Mouse (Mus musculus) midbrain, postnatal 0 days (tissue): ENCODE data around the gene Spata32. TPM values are rescaled to one million over a fixed set of nuclear protein-coding genes. Genes with fewer than 3 reads are reported as not detected.
A peak's percentile ranks its signal among the peaks of the same experiment; 100 is the strongest.

ENCODE experiments used
- ATAC-seq: fragments of 200-750 bp; cut with Nextera tagmentation; 2 replicates; pipeline ENCODE4 v1.8.0; 2017; ENCODE audit warnings: moderate number of reproducible peaks, mild to moderate bottlenecking, moderate TSS enrichment, moderate library complexity; ENCODE audit not compliant: low FRiP score
- DNase-seq: peaks from one replicate; pipeline ENCODE4 v3.0.0-alpha.2; 2015; ENCODE audit warnings: low spot score
- H3K27ac ChIP-seq: fragments of 300-500 bp; sonication (generic); 2 replicates; pipeline ENCODE4 v1.5.1; 2014; ENCODE audit warnings: low read depth, mild to moderate bottlenecking, low read length, mixed read lengths
- H3K27me3 ChIP-seq: fragments of 300-500 bp; sonication (generic); 2 replicates; pipeline ENCODE4 v1.6.1; 2014; ENCODE audit warnings: low read length, control low read depth, mixed read lengths; ENCODE audit not compliant: insufficient read depth
- H3K36me3 ChIP-seq: fragments of 300-500 bp; sonication (generic); 2 replicates; pipeline ENCODE4 v1.6.1; 2014; ENCODE audit warnings: low read length, control low read depth, mixed read lengths; ENCODE audit not compliant: insufficient read depth
- H3K4me1 ChIP-seq: fragments of 300-500 bp; sonication (generic); 2 replicates; pipeline ENCODE4 v1.6.1; 2014; ENCODE audit warnings: mild to moderate bottlenecking, control low read depth, antibody characterized with exemption, low read length, mixed read lengths; ENCODE audit not compliant: insufficient read depth
- H3K4me2 ChIP-seq: fragments of 300-500 bp; sonication (generic); 2 replicates; pipeline ENCODE4 v1.6.1; 2014; ENCODE audit warnings: low read depth, mild to moderate bottlenecking, low read length, mixed read lengths; ENCODE audit not compliant: poor library complexity, severe bottlenecking
- H3K4me3 ChIP-seq: fragments of 300-500 bp; sonication (generic); 2 replicates; pipeline ENCODE4 v1.5.1; 2014; ENCODE audit warnings: low read depth, mild to moderate bottlenecking, low read length, moderate library complexity
- H3K9ac ChIP-seq: fragments of 300-500 bp; sonication (generic); replicated peaks from 2 replicates; pipeline ENCODE4 v1.6.1; 2014; ENCODE audit warnings: mild to moderate bottlenecking, low read length, moderate library complexity, mixed read lengths; ENCODE audit not compliant: poor library complexity, severe bottlenecking
- H3K9me3 ChIP-seq: fragments of 300-500 bp; sonication (generic); 2 replicates; pipeline ENCODE4 v1.6.1; 2016; ENCODE audit warnings: low read length, control low read depth
- CTCF ChIP-seq: IDR thresholded peaks from 2 replicates; pipeline ENCODE4 v1.5.1; 2016; ENCODE audit warnings: antibody characterized with exemption, mild to moderate bottlenecking
- WGBS: fragments of 180-500 bp; shearing (Covaris S2); extraction: QIAGEN DNeasy Blood & Tissue Kit; methylation state at CpG from one replicate; pipeline ENCODE4 v1.1.7; 2014; 5-methylcytosine and 5-hydroxymethylcytosine counted together
- polyA plus RNA-seq: library from polyadenylated mRNA; unstranded; fragments of >200 nt; fragmentation: Nextera tagmentation; extraction: Ambion mirVana; gene quantifications from 2 replicates; pipeline ENCODE4 v1.2.1, GENCODE M21; 2015
- total RNA-seq: library from RNA; depleted of rRNA; stranded (reverse); fragments of >200 nt; gene quantifications from 2 replicates; pipeline ENCODE4 v1.2.3, GENCODE M21; 2014

The Spata32 gene
- total and polyA plus RNA-seq, 2 experiments from 2014 or later = 1.2 to 1.4 TPM

DNA sequence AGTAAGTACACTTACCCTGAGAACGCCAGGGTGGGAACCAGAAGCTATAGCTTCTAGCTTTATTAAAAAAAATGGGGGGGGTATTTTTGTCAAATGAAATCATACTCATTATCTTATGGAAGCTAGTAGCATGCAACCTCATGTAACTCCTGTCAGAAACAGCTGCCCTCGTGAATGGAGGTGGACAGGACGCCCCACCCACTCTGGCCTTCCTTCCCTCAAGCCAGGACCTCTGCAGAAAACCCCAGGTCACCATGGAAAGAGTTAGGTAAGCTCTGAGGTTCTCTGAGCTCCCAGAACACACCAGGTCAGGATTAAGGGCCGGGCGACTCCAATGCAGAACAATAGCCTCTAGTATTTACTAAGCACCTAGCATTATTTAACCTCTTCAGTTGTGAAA lies 30.6 kb upstream of the Spata32 start:
- no peak overlapping the region for H3K4me3 ChIP-seq
- no peaks in the 10 kb centered on the region for H3K27me3 ChIP-seq
- TF ChIP-seq CTCF = no peak
- no peak overlapping the region for H3K9ac ChIP-seq
- 77% methylated on average over 5 of the region's 5 CpGs for WGBS
- ATAC-seq = no peak
- H3K4me2 ChIP-seq = no peak overlapping the region
- no peaks in the 10 kb centered on the region for H3K36me3 ChIP-seq
- no peak for DNase-seq
- no peaks in the 10 kb centered on the region for H3K9me3 ChIP-seq
- peaks cover 5% of the 10 kb centered on the region; the same call in 1 of the 2 replicates for H3K4me1 ChIP-seq
- H3K27ac ChIP-seq = no peak overlapping the region

DNA sequence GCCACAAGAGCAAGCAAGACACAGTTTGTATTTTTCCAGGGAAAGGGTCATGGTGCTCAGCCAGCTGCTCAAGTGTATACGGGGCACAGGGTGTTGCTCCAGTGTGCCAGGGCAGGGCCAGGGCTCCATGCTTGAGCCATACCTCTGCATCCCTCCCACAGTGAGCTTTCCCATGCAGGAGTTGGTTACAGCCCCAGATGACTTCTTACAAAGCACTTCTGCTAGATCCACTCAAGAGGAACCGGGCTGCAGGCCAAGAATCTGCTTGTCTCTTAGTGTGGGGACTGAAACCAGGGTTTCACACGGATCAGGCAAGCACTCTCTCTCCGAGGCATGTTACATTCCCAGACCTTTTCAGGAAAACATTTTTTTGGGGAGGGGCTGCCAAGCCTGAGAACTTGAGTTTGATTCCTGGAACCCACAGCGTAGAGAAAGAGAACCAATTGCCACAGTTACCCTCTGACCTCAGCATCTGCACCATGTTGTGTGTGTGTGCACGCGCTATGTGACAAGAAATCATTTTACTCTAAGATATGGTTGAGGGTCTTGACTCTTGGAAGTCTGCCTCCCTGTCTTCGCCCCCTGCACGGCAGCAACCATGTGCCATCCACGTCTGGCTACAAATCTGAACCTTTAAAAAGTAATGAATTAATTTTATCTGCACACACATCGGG lies 29.4 kb upstream of the Spata32 start:
- Histone ChIP-seq H3K36me3 (no peaks in the 10 kb centered on the region), H3K27me3 (no peaks in the 10 kb centered on the region), H3K4me2 (no peak overlapping the region), H3K9me3 (no peaks in the 10 kb centered on the region), H3K27ac (peak overlapping the region; percentile 32; the same call in 1 of the 2 replicates), H3K4me3 (no peak overlapping the region), H3K4me1 (peaks cover 5% of the 10 kb centered on the region; the same call in 1 of the 2 replicates), H3K9ac (no peak overlapping the region)
- no peak for TF ChIP-seq CTCF
- peak; percentile 92 for DNase-seq
- no peak for ATAC-seq
- 69% methylated on average over 11 of the region's 11 CpGs for WGBS

DNA sequence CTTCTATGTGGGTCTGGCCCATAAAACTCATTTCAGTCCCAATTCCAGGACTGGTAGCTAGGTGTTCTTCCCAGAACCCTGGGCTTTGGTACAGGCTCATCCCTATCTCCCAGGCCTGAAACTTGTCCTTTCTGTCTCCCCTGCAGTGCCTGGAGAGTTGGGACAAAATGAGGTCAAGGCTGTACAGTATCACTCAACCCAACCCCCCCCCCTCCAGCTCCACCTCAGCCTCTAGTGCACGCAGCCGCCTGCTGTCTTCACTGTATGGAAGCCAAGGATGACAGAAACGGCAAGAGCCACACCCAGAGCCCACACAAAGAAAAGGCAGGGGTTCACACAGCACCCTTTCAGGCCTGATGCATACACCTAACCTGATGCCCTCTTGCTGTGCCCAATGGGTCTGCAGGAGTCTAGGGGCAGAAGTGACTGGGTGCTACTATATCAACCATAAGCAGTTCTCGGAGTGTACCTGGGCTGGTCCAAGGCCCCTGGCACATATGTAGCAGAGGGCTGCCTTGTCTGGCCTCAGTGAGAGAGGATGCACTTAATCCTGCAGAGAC lies 28.6 kb upstream of the Spata32 start:
- peak overlapping the region; percentile 18; the same call in 1 of the 2 replicates for H3K27ac ChIP-seq
- WGBS = 77% methylated on average over 4 of the region's 4 CpGs

DNA sequence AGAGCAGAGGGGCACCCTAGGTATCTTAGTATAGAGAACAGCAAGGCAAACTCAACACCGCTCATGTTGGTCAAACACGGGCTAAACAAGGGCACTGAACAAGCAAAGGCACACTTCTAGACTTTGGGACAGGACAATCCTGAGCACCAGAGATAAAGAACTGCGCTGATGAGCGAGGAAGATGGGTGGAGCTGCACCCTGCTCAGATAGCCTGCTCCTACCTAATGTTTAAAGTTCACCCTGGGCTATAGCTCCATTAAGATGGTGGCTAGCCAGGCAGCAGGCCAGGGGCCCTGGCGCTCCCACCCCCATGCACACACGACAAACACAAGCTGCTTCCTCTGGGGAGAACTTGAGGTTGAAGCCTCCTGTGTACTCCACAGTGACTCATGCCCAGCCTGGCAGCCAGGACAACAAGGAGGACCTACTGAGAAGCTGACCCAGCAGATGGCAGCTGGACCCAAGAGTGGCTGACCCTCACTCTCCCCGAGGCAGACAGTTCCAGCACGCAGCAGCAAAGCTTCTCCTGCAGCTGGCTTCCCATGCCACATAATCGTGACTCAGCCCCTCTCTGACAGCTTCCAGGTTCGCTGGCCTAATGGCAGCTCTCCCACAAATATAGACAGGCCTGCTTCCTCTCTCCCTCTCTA lies 28.0 kb upstream of the Spata32 start:
- Histone ChIP-seq H3K9me3 (no peaks in the 10 kb centered on the region), H3K9ac (no peak overlapping the region), H3K36me3 (no peaks in the 10 kb centered on the region), H3K27me3 (no peaks in the 10 kb centered on the region), H3K27ac (peak overlapping the region; percentile 18; the same call in 1 of the 2 replicates), H3K4me2 (no peak overlapping the region), H3K4me1 (peaks cover 5% of the 10 kb centered on the region; the same call in 1 of the 2 replicates), H3K4me3 (no peak overlapping the region)
- ATAC-seq = no peak
- DNase-seq = peak; percentile 49
- 73% methylated on average over 10 of the region's 10 CpGs for WGBS
- TF ChIP-seq CTCF = no peak

More for the DNA sequence above, 28.6 kb upstream of the Spata32 start:
- DNase-seq (no peak), ATAC-seq (no peak)
- Histone ChIP-seq H3K9ac (no peak overlapping the region), H3K36me3 (no peaks in the 10 kb centered on the region), H3K4me3 (no peak overlapping the region), H3K27me3 (no peaks in the 10 kb centered on the region), H3K4me2 (no peak overlapping the region), H3K9me3 (no peaks in the 10 kb centered on the region), H3K4me1 (peaks cover 5% of the 10 kb centered on the region; the same call in 1 of the 2 replicates)
- TF ChIP-seq CTCF = no peak

DNA sequence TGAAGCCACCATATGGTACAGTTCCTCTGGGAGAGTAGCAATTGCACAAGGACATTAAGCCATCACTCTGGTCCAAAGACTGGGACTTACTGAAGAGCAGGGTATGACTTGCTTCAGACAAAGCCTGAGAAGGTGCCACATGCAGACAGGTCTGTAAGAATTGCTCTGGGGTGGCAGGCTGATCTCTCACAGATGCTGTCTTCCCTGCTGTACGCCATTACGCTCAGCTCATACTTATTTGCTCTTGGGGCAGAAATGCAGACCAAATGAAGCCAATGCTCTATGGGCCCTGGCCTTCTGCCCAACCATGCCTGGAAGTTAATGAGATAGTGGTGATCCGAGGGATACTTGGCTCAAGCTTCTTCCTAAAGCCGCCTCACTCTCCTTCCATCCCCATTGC lies 26.6 kb upstream of the Spata32 start:
- no peak overlapping the region for H3K4me2 ChIP-seq
- no peaks in the 10 kb centered on the region for H3K27me3 ChIP-seq
- H3K9me3 ChIP-seq = no peaks in the 10 kb centered on the region
- TF ChIP-seq CTCF = no peak
- no peak overlapping the region for H3K9ac ChIP-seq
- no peak overlapping the region for H3K4me3 ChIP-seq
- 83% methylated on average over 4 of the region's 4 CpGs for WGBS
- H3K27ac ChIP-seq = no peak overlapping the region
- peaks cover 5% of the 10 kb centered on the region; the same call in 1 of the 2 replicates for H3K4me1 ChIP-seq
- peaks cover 2% of the 10 kb centered on the region; the same call in 1 of the 2 replicates for H3K36me3 ChIP-seq
- no peak for ATAC-seq
- peak; percentile 80 for DNase-seq

DNA sequence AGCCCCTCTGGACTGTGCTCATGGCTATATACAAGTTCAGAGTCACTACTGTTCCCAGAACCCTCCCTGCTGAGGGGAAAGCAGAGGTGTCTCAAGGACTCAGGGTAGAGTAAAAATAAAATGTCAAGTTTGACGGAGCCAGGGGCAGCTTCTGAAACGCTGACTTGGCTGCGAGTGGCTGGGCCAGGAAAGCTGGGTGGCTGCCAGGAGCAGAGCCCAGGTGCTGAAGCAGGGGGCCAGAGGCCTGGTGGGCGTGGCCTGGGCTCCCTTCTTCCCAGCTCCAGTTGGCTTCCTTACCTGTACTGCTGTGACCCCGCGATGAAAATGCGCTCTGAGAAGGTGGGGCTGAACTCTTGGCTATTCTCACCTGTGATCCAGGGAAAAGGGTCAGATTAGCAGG lies 22.5 kb upstream of the Spata32 start:
- WGBS = 56% methylated on average over 7 of the region's 7 CpGs
- no peak overlapping the region for H3K27ac ChIP-seq

More for the DNA sequence above, 22.5 kb upstream of the Spata32 start:
- Histone ChIP-seq H3K9ac (no peak overlapping the region), H3K4me1 (no peaks in the 10 kb centered on the region), H3K36me3 (peaks cover 24% of the 10 kb centered on the region), H3K27me3 (no peaks in the 10 kb centered on the region), H3K4me2 (no peak overlapping the region), H3K9me3 (no peaks in the 10 kb centered on the region), H3K4me3 (no peak overlapping the region)
- no peak for DNase-seq
- no peak for TF ChIP-seq CTCF
- no peak for ATAC-seq
